Mouse (Mus musculus): ENCODE data around the gene Mrpl58.

Mrpl58 gene

GRCm38 (mm10) chr11:115457405-115457804 is 53.9 kb downstream of the Mrpl58 start:
- no peak for DNase-seq (ENCODE audit: low spot score)

- no peak for DNase-seq (ENCODE audit: low spot score)
Observed at GRCm38 (mm10) chr11:115460976-115461375, 57.4 kb downstream of the Mrpl58 start.

- no peak for DNase-seq (ENCODE audit: low spot score)
Observed at GRCm38 (mm10) chr11:115461846-115462242, 58.3 kb downstream of the Mrpl58 start.

Data from retina, embryonic 14.5 days (tissue).